Mouse (Mus musculus): ENCODE data around the gene Ergic1.

DNA sequence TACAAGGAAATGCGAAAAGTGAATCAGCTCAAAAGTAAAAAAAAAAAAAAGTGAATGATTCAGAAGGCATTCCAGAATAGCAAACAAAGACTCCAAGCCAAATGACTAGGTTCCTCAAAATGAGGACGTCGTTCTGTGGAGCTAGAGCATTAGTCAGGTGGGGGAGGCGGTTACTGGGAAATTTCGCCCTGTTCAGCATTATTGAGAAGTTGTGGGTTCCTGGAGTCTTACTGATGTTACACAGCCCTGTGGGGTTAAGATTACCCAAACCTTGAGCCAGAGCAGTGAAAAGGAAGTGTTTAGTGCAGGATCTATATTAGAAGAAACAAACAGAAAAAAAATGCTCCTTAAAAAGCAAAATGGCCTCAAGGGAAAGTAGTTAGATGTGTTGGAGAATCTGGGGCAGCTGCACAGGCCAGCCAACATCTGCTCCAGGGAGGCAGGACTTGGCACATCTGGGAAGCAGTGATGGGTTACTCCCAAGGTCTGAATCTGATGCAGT lies 27.4 kb upstream of the Ergic1 start:
- TF ChIP-seq POLR2A (IDR thresholded peaks at IDR 0.05; ENCODE audit: borderline replicate concordance, extremely low read depth, low read depth, low read length) (no peak), CTCF (IDR thresholded peaks at IDR 0.05; ENCODE audit: insufficient read depth, low read length) (no peak)

Measured in lung, adult 2 months (tissue).